Mouse (Mus musculus) adipocyte (in vitro differentiated cells): ENCODE data around the gene Zscan29.
"Not testable (repeated sequence)": the region's sequence is repeated elsewhere in the genome, so short reads cannot be mapped to it uniquely, and the experiment has no call there.

ENCODE experiments used
- DNase-seq: peaks from one replicate; pipeline ENCODE4 v3.0.0-alpha.2; 2016; ENCODE audit warnings: low spot score

Gene Zscan29

GRCm38 (mm10) chr2:121137371-121137770 lies 33.6 kb downstream of the Zscan29 start:
- no peak for DNase-seq

- peak; percentile 21 for DNase-seq
Observed at GRCm38 (mm10) chr2:121132822-121133221, 38.1 kb downstream of the Zscan29 start.

- no peak for DNase-seq
Observed at GRCm38 (mm10) chr2:121128865-121129620, 41.9 kb downstream of the Zscan29 start.

- DNase-seq, result no peak
Observed at GRCm38 (mm10) chr2:121127536-121127935, 43.4 kb downstream of the Zscan29 start.

- not testable (repeated sequence) for DNase-seq
Observed at GRCm38 (mm10) chr2:121126302-121126701, 44.6 kb downstream of the Zscan29 start.

GRCm38 (mm10) chr2:121119260-121119659 lies 51.7 kb downstream of the Zscan29 start:
- peak; percentile 45 for DNase-seq

GRCm38 (mm10) chr2:121115418-121115817 lies 55.5 kb downstream of the Zscan29 start:
- no peak for DNase-seq

DNA sequence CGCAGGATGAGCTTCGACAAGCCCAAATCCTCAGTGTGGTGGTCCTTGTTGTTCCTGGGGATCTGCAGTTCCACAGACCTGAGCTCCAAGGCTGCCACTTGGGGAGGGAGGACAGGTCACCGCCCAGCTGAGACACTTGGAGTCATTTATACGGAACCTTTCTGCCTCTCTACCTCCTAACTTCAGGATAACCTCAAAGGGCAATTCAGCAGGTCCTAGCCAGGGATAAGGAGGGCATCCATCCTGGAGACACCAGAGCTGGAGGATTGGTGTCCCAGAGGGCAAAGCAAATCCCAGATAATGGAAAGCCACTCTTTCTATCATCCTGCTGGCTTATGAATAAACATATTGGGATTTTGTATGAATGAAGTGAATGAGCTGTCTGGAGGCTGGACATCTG lies 61.2 kb downstream of the Zscan29 start, which contains the start of gene Tgm7:
TSS of gene Tgm7 (minus strand) at position 101 of the 400 bp plus-strand sequence.
- no peak for DNase-seq
